Mouse (Mus musculus): ENCODE data around the gene Epn2. TPM values are rescaled to one million over a fixed set of nuclear protein-coding genes. Genes with fewer than 3 reads are reported as not detected.

Gene Epn2
- polyA plus RNA-seq, 1 experiment from 2014 or later, result 19.4 TPM

- H3K27me3 ChIP-seq (replicated peaks), result no peaks in the 10 kb centered on the region
- H3K9me3 ChIP-seq, result no peaks in the 10 kb centered on the region
- peaks cover 22% of the 10 kb centered on the region for H3K36me3 ChIP-seq
- H3K27ac ChIP-seq, result peak within 1 kb of the TSS; percentile 84
- peak; percentile 96 for ATAC-seq
- WGBS, result under 1% methylated on average over 62 of the region's 62 CpGs
- H3K4me3 ChIP-seq (replicated peaks), result peak within 1 kb of the TSS; percentile 74
- peaks cover 17% of the 10 kb centered on the region for H3K4me1 ChIP-seq (replicated peaks)
- H3K4me2 ChIP-seq (replicated peaks), result peak within 1 kb of the TSS; percentile 83
- peak within 1 kb of the TSS; percentile 72 for H3K9ac ChIP-seq
Observed at GRCm38 (mm10) chr11:61494129-61494997, 85.1 kb downstream of the Epn2 start, which contains the start of gene Mapk7. TSS of gene Mapk7 (minus strand) at chr11:61494406.

GRCm38 (mm10) chr11:61493525-61494128 is 85.9 kb downstream of the Epn2 start:
- peak overlapping the region; percentile 74 for H3K4me3 ChIP-seq (replicated peaks)
- peak; percentile 73 for ATAC-seq
- WGBS, result under 1% methylated on average over 49 of the region's 50 CpGs

GRCm38 (mm10) chr11:61492749-61493401 is 86.6 kb downstream of the Epn2 start:
- H3K4me1 ChIP-seq (replicated peaks), result peaks cover 20% of the 10 kb centered on the region
- H3K9ac ChIP-seq, result peak overlapping the region; percentile 72
- no peaks in the 10 kb centered on the region for H3K27me3 ChIP-seq (replicated peaks)
- peaks cover 33% of the 10 kb centered on the region for H3K36me3 ChIP-seq
- no peaks in the 10 kb centered on the region for H3K9me3 ChIP-seq
- peak overlapping the region; percentile 82; the same call in 1 of the 2 replicates for H3K27ac ChIP-seq
- H3K4me3 ChIP-seq (replicated peaks), result peak overlapping the region; percentile 74
- ATAC-seq, result no peak
- WGBS, result 66% methylated on average over 12 of the region's 12 CpGs
- H3K4me2 ChIP-seq (replicated peaks), result peak overlapping the region; percentile 83

More at GRCm38 (mm10) chr11:61493525-61494128, 85.9 kb downstream of the Epn2 start:
- peak overlapping the region; percentile 82 for H3K27ac ChIP-seq
- peaks cover 17% of the 10 kb centered on the region for H3K4me1 ChIP-seq (replicated peaks)
- peaks cover 28% of the 10 kb centered on the region for H3K36me3 ChIP-seq
- peak overlapping the region; percentile 72 for H3K9ac ChIP-seq
- no peaks in the 10 kb centered on the region for H3K27me3 ChIP-seq (replicated peaks)
- H3K9me3 ChIP-seq, result no peaks in the 10 kb centered on the region
- H3K4me2 ChIP-seq (replicated peaks), result peak overlapping the region; percentile 83

- Histone ChIP-seq H3K27me3 (replicated peaks) (no peaks in the 10 kb centered on the region), H3K4me3 (replicated peaks) (no peak overlapping the region), H3K9ac (no peak overlapping the region), H3K4me1 (replicated peaks) (peaks cover 32% of the 10 kb centered on the region), H3K27ac (no peak overlapping the region), H3K4me2 (replicated peaks) (no peak overlapping the region), H3K9me3 (no peaks in the 10 kb centered on the region), H3K36me3 (peaks cover 33% of the 10 kb centered on the region)
- 87% methylated on average over 22 of the region's 22 CpGs for WGBS
- ATAC-seq, result no peak
Observed at GRCm38 (mm10) chr11:61490944-61491520, 88.5 kb downstream of the Epn2 start.

GRCm38 (mm10) chr11:61489874-61490273 is 89.6 kb downstream of the Epn2 start:
- H3K9ac ChIP-seq, result no peak overlapping the region
- no peak overlapping the region for H3K4me3 ChIP-seq (replicated peaks)
- no peaks in the 10 kb centered on the region for H3K27me3 ChIP-seq (replicated peaks)
- 86% methylated on average over 8 of the region's 8 CpGs for WGBS
- no peak overlapping the region for H3K4me2 ChIP-seq (replicated peaks)
- peaks cover 34% of the 10 kb centered on the region for H3K4me1 ChIP-seq (replicated peaks)
- no peak for ATAC-seq
- H3K27ac ChIP-seq, result no peak overlapping the region
- peaks cover 33% of the 10 kb centered on the region for H3K36me3 ChIP-seq
- H3K9me3 ChIP-seq, result no peaks in the 10 kb centered on the region

- no peak for ATAC-seq
Observed at GRCm38 (mm10) chr11:61489085-61489484, 90.4 kb downstream of the Epn2 start.

GRCm38 (mm10) chr11:61487936-61488335 is 91.6 kb downstream of the Epn2 start:
- no peak for ATAC-seq
- no peaks in the 10 kb centered on the region for H3K27me3 ChIP-seq (replicated peaks)
- H3K9me3 ChIP-seq, result no peaks in the 10 kb centered on the region
- WGBS, result 88% methylated on average over 7 of the region's 7 CpGs
- H3K4me3 ChIP-seq (replicated peaks), result no peak overlapping the region
- no peak overlapping the region for H3K9ac ChIP-seq
- 0 out of 2 replicates have a peak overlapping the region, but pooled peaks have one; percentile 22 for H3K27ac ChIP-seq
- peaks cover 37% of the 10 kb centered on the region for H3K4me1 ChIP-seq (replicated peaks)
- H3K4me2 ChIP-seq (replicated peaks), result peak overlapping the region; percentile 63; the same call in 1 of the 2 replicates
- H3K36me3 ChIP-seq, result peaks cover 33% of the 10 kb centered on the region

More at GRCm38 (mm10) chr11:61489085-61489484, 90.4 kb downstream of the Epn2 start:
- no peaks in the 10 kb centered on the region for H3K27me3 ChIP-seq (replicated peaks)
- no peak overlapping the region for H3K4me3 ChIP-seq (replicated peaks)
- peaks cover 33% of the 10 kb centered on the region for H3K36me3 ChIP-seq
- no peak overlapping the region for H3K27ac ChIP-seq
- no peaks in the 10 kb centered on the region for H3K9me3 ChIP-seq
- H3K4me2 ChIP-seq (replicated peaks), result no peak overlapping the region
- peaks cover 42% of the 10 kb centered on the region for H3K4me1 ChIP-seq (replicated peaks)
- WGBS, result 82% methylated on average over 2 of the region's 2 CpGs
- no peak overlapping the region for H3K9ac ChIP-seq

- WGBS, result 33% methylated on average over 2 of the region's 2 CpGs
- no peak overlapping the region for H3K9ac ChIP-seq
- no peak overlapping the region for H3K4me3 ChIP-seq (replicated peaks)
Observed at GRCm38 (mm10) chr11:61487401-61487800, 92.1 kb downstream of the Epn2 start.

GRCm38 (mm10) chr11:61486458-61487219 is 92.8 kb downstream of the Epn2 start:
- Histone ChIP-seq H3K27me3 (replicated peaks) (no peaks in the 10 kb centered on the region), H3K4me1 (replicated peaks) (peaks cover 36% of the 10 kb centered on the region), H3K4me2 (replicated peaks) (peak overlapping the region; percentile 63), H3K9ac (peak overlapping the region; percentile 40; the same call in 1 of the 2 replicates), H3K36me3 (peaks cover 33% of the 10 kb centered on the region), H3K27ac (peak overlapping the region; percentile 97), H3K9me3 (no peaks in the 10 kb centered on the region), H3K4me3 (replicated peaks) (peak overlapping the region; percentile 38)
- no peak for ATAC-seq
- WGBS, result 77% methylated on average over 14 of the region's 14 CpGs

More at GRCm38 (mm10) chr11:61487401-61487800, 92.1 kb downstream of the Epn2 start:
- Histone ChIP-seq H3K27ac (0 out of 2 replicates have a peak overlapping the region, but pooled peaks have one; percentile 22), H3K4me1 (replicated peaks) (peaks cover 33% of the 10 kb centered on the region), H3K27me3 (replicated peaks) (no peaks in the 10 kb centered on the region), H3K9me3 (no peaks in the 10 kb centered on the region), H3K4me2 (replicated peaks) (peak overlapping the region; percentile 63), H3K36me3 (peaks cover 33% of the 10 kb centered on the region)
- ATAC-seq, result 0 out of 2 replicates have a peak, but pooled peaks have one; percentile 19

- Histone ChIP-seq H3K4me3 (replicated peaks) (peak overlapping the region; percentile 38), H3K9ac (peak overlapping the region; percentile 40), H3K36me3 (peaks cover 24% of the 10 kb centered on the region), H3K9me3 (no peaks in the 10 kb centered on the region), H3K27me3 (replicated peaks) (no peaks in the 10 kb centered on the region), H3K27ac (peak overlapping the region; percentile 97), H3K4me2 (replicated peaks) (peak overlapping the region; percentile 63), H3K4me1 (replicated peaks) (peaks cover 33% of the 10 kb centered on the region)
- 45% methylated on average over 22 of the region's 22 CpGs for WGBS
- no peak for ATAC-seq
Observed at GRCm38 (mm10) chr11:61485541-61486457, 93.7 kb downstream of the Epn2 start.

Measured in intestine, embryonic 15.5 days (tissue).